Mouse (Mus musculus) liver, embryonic 16.5 days (tissue): ENCODE results near the gene Gm3173. TPM values are rescaled to one million over a fixed set of nuclear protein-coding genes. Genes with fewer than 3 reads are reported as not detected.
"Not testable (repeated sequence)": the region's sequence is repeated elsewhere in the genome, so short reads cannot be mapped to it uniquely, and the experiment has no call there.

Experiments
- ATAC-seq: fragments of 200-750 bp; cut with Nextera tagmentation; 2 replicates; pipeline ENCODE4 v1.8.0; 2017; ENCODE audit warnings: low read depth, mild to moderate bottlenecking, moderate number of reproducible peaks, moderate library complexity
- H3K27ac ChIP-seq: fragments of 300-500 bp; sonication (generic); 2 replicates; pipeline ENCODE4 v1.5.1; 2014; ENCODE audit warnings: mild to moderate bottlenecking, low read length
- H3K27me3 ChIP-seq: fragments of 300-500 bp; sonication (generic); 2 replicates; pipeline ENCODE4 v1.6.1; 2014; ENCODE audit warnings: low read depth, low read length, mixed read lengths; ENCODE audit not compliant: control insufficient read depth, insufficient read depth
- H3K36me3 ChIP-seq: fragments of 300-500 bp; sonication (generic); 2 replicates; pipeline ENCODE4 v1.6.1; 2014; ENCODE audit warnings: mild to moderate bottlenecking; ENCODE audit not compliant: control insufficient read depth, insufficient read depth
- H3K4me1 ChIP-seq: fragments of 300-500 bp; sonication (generic); 2 replicates; pipeline ENCODE4 v1.6.1; 2014; ENCODE audit warnings: low read depth, low read length, mixed read lengths; ENCODE audit not compliant: control insufficient read depth
- H3K4me2 ChIP-seq: fragments of 300-500 bp; sonication (generic); 2 replicates; pipeline ENCODE4 v1.6.1; 2014; ENCODE audit warnings: low read depth, low read length, mixed read lengths
- H3K4me3 ChIP-seq: fragments of 300-500 bp; sonication (generic); 2 replicates; pipeline ENCODE4 v1.5.1; 2014; ENCODE audit warnings: low read depth, mild to moderate bottlenecking, low read length
- H3K9ac ChIP-seq: fragments of 300-500 bp; sonication (generic); 2 replicates; pipeline ENCODE4 v1.6.1; 2014; ENCODE audit warnings: low read depth, low read length
- H3K9me3 ChIP-seq: fragments of 300-500 bp; sonication (generic); replicated peaks from 2 replicates; pipeline ENCODE4 v1.6.1; 2016; ENCODE audit warnings: low read length; ENCODE audit not compliant: control insufficient read depth
- WGBS: fragments of 180-500 bp; shearing (Covaris S2); extraction: QIAGEN DNeasy Blood & Tissue Kit; methylation state at CpG from one replicate; pipeline ENCODE4 v1.1.7; 2014; ENCODE audit not compliant: insufficient replicate concordance; 5-methylcytosine and 5-hydroxymethylcytosine counted together
- polyA plus RNA-seq: library from polyadenylated mRNA; unstranded; fragments of >200 nt; fragmentation: Nextera tagmentation; extraction: Ambion mirVana; gene quantifications from 2 replicates; pipeline ENCODE4 v1.2.1, GENCODE M21; 2015

The Gm3173 gene
- polyA plus RNA-seq = not detected in 2 replicates

GRCm38 (mm10) chr14:4430692-4431091 is at the start of gene Gm3173:
Gene Gm3173 (plus strand): TSS chr14:4430992.
- not testable (repeated sequence) for H3K27ac ChIP-seq, H3K4me1 ChIP-seq, H3K27me3 ChIP-seq, H3K4me3 ChIP-seq, H3K9me3 ChIP-seq, H3K36me3 ChIP-seq, ATAC-seq, H3K4me2 ChIP-seq, H3K9ac ChIP-seq

GRCm38 (mm10) chr14:4385606-4386005 is 45.2 kb upstream of the Gm3173 start:
- H3K4me3 ChIP-seq, H3K9me3 ChIP-seq, ATAC-seq, H3K9ac ChIP-seq, H3K27me3 ChIP-seq, H3K4me1 ChIP-seq, H3K4me2 ChIP-seq, H3K27ac ChIP-seq, H3K36me3 ChIP-seq: not testable (repeated sequence)

- not testable (repeated sequence) for ATAC-seq, H3K9ac ChIP-seq, H3K36me3 ChIP-seq, H3K9me3 ChIP-seq, H3K27me3 ChIP-seq, H3K4me2 ChIP-seq, H3K4me1 ChIP-seq, H3K4me3 ChIP-seq, H3K27ac ChIP-seq
- 72% methylated on average over 4 of the region's 6 CpGs for WGBS
These were observed 37.8 kb upstream of the Gm3173 start for GRCm38 (mm10) chr14:4392841-4393530.

GRCm38 (mm10) chr14:4397226-4397625 is 33.6 kb upstream of the Gm3173 start, which contains the start of gene Gm3159:
Gene Gm3159 (plus strand): TSS chr14:4397526.
- not testable (repeated sequence) for H3K4me3 ChIP-seq, H3K4me1 ChIP-seq, H3K36me3 ChIP-seq, H3K9me3 ChIP-seq, H3K27ac ChIP-seq, H3K4me2 ChIP-seq, H3K9ac ChIP-seq, ATAC-seq, H3K27me3 ChIP-seq
- WGBS = 39% methylated on average over 2 of the region's 3 CpGs

- H3K27me3 ChIP-seq, H3K9me3 ChIP-seq, H3K36me3 ChIP-seq, H3K27ac ChIP-seq, ATAC-seq, H3K9ac ChIP-seq, H3K4me1 ChIP-seq, H3K4me2 ChIP-seq, H3K4me3 ChIP-seq: not testable (repeated sequence)
These were observed 32.2 kb upstream of the Gm3173 start for GRCm38 (mm10) chr14:4398624-4399023.

- H3K36me3 ChIP-seq, H3K4me1 ChIP-seq, H3K27me3 ChIP-seq, H3K4me2 ChIP-seq, H3K9ac ChIP-seq, H3K9me3 ChIP-seq, ATAC-seq, H3K4me3 ChIP-seq, H3K27ac ChIP-seq: not testable (repeated sequence)
- WGBS = 69% methylated on average over 5 of the region's 5 CpGs
These were observed 30.5 kb upstream of the Gm3173 start for GRCm38 (mm10) chr14:4400115-4400789.

- not testable (repeated sequence) for H3K9me3 ChIP-seq, H3K9ac ChIP-seq, H3K4me3 ChIP-seq, H3K27ac ChIP-seq, H3K36me3 ChIP-seq, ATAC-seq, H3K4me2 ChIP-seq, H3K4me1 ChIP-seq, H3K27me3 ChIP-seq
- 37% methylated on average over 4 of the region's 5 CpGs for WGBS
These were observed 29.5 kb upstream of the Gm3173 start for GRCm38 (mm10) chr14:4401245-4401644.

- not testable (repeated sequence) for H3K9me3 ChIP-seq, H3K4me3 ChIP-seq, ATAC-seq, H3K4me1 ChIP-seq, H3K9ac ChIP-seq, H3K27me3 ChIP-seq, H3K27ac ChIP-seq, H3K4me2 ChIP-seq, H3K36me3 ChIP-seq
These were observed 27.0 kb upstream of the Gm3173 start for GRCm38 (mm10) chr14:4403840-4404239.

- not testable (repeated sequence) for H3K9ac ChIP-seq, H3K36me3 ChIP-seq, H3K27me3 ChIP-seq, ATAC-seq, H3K4me1 ChIP-seq, H3K4me3 ChIP-seq, H3K9me3 ChIP-seq, H3K27ac ChIP-seq, H3K4me2 ChIP-seq
- WGBS = 38% methylated on average over 1 of the region's 1 CpGs
These were observed 20.9 kb upstream of the Gm3173 start for GRCm38 (mm10) chr14:4409939-4410338.
